Mouse (Mus musculus) bone marrow, adult 2 months (tissue): ENCODE data around the gene Pde4d. TPM values are rescaled to one million over a fixed set of nuclear protein-coding genes. Genes with fewer than 3 reads are reported as not detected.

Source experiments
- H3K27ac ChIP-seq: fragments of 200-500 bp; 2 replicates; pipeline ENCODE4 v1.5.1; 2012; ENCODE audit warnings: low read depth, mild to moderate bottlenecking, control low read depth, inconsistent platforms, low read length; ENCODE audit not compliant: control insufficient read depth, poor library complexity, insufficient read depth
- H3K4me1 ChIP-seq: fragments of 200-500 bp; 2 replicates; pipeline ENCODE4 v1.6.1; 2011; ENCODE audit warnings: low read length; ENCODE audit not compliant: control insufficient read depth, insufficient read depth
- H3K4me3 ChIP-seq: fragments of 200-500 bp; replicated peaks from 2 replicates; pipeline ENCODE3; 2011; ENCODE audit warnings: mild to moderate bottlenecking, low read depth, low read length, control low read depth; ENCODE audit not compliant: control insufficient read depth
- CTCF ChIP-seq: fragments of 200-500 bp; IDR thresholded peaks from 2 replicates; pipeline ENCODE4 v1.5.1; 2011; ENCODE audit warnings: low read length, control low read depth; ENCODE audit not compliant: control insufficient read depth, insufficient read depth
- POLR2A ChIP-seq: fragments of 200-500 bp; IDR thresholded peaks from 2 replicates; pipeline ENCODE4 v1.6.1; 2011; ENCODE audit warnings: low read depth, mild to moderate bottlenecking, control low read depth, low read length, borderline replicate concordance; ENCODE audit not compliant: control insufficient read depth
- WGBS: fragments of 180-500 bp; shearing (Covaris S2); methylation state at CpG from one replicate; pipeline ENCODE4 v1.1.7; 2018; 5-methylcytosine and 5-hydroxymethylcytosine counted together
- polyA plus RNA-seq: library from polyadenylated mRNA; stranded (reverse); fragments of >200 nt; gene quantifications from 2 replicates; pipeline ENCODE4 v1.2.4, GENCODE M21; 2011; ENCODE audit warnings: low replicate concordance; ENCODE audit not compliant: missing spikeins, insufficient read depth, insufficient read length

The Pde4d gene
- polyA plus RNA-seq, 1 experiment = 17.6 TPM

DNA sequence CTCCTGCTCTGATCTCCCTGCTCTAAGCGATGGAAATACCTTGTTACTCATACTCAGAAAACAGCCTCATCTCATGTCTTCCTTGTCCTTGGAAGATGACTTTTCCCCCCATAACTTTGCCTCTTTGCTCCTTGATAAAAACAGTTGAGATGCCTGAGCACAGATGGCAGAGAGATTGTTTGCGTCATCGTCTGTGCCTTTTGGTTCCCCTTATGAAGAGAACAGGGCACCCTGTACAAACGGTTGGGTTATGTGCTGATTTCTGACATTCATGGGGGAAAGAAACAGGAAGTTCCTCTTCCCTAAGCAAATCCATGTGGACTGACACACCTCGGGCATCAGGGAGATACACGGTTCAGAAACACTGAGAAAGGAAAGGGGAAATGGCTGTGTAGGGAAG is 1191.8 kb downstream of the Pde4d start:
- Histone ChIP-seq H3K27ac (no peak overlapping the region), H3K4me3 (no peak overlapping the region), H3K4me1 (peaks cover 2% of the 10 kb centered on the region)
- WGBS = 21% methylated on average over 6 of the region's 6 CpGs
- no peak for TF ChIP-seq POLR2A
- TF ChIP-seq CTCF = no peak

DNA sequence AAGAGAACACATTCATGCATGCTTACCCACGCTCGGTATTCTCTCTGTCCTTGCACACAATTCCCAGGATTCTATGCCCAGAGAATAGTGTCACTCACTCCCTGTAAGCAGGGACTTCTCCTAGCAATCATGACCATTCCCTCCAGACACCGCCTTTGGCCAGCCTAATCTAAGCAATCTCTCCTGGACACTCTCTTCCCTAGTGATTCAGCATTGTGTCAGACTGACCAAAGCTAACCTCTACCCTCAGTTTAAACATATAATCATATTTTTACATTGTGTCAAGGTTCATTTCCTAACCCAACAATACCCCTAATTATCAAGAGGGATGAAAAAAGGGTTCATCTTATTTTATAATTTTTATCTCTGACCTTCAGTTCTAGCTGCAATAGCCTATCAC is 1193.7 kb downstream of the Pde4d start:
- 83% methylated on average over 3 of the region's 3 CpGs for WGBS
- Histone ChIP-seq H3K4me3 (no peak overlapping the region), H3K4me1 (peaks cover 3% of the 10 kb centered on the region), H3K27ac (no peak overlapping the region)
- TF ChIP-seq POLR2A (no peak), CTCF (no peak)

DNA sequence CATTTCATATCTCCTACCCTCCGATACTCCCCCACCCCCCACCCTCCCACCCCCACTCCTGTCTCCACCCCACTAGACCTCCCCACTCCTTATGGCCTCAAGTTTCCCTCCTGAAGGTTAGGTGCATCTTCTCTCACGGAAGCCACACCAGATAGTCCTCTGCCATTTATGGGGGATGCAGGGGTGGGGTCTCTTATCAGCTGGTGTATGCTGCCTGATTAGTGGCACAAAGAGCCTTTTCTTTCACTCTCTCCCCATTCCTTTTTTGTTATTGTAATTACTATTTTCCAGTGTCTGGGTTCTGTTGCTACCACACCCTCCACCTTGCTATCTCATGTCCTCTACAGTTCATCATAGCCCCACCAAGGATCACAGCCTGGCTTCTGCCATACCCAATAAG is 1194.3 kb downstream of the Pde4d start:
- Histone ChIP-seq H3K4me1 (peaks cover 3% of the 10 kb centered on the region), H3K4me3 (no peak overlapping the region), H3K27ac (no peak overlapping the region; the same call in none of the 2 replicates)
- TF ChIP-seq CTCF (no peak), POLR2A (no peak)
- WGBS = 44% methylated on average over 2 of the region's 2 CpGs

DNA sequence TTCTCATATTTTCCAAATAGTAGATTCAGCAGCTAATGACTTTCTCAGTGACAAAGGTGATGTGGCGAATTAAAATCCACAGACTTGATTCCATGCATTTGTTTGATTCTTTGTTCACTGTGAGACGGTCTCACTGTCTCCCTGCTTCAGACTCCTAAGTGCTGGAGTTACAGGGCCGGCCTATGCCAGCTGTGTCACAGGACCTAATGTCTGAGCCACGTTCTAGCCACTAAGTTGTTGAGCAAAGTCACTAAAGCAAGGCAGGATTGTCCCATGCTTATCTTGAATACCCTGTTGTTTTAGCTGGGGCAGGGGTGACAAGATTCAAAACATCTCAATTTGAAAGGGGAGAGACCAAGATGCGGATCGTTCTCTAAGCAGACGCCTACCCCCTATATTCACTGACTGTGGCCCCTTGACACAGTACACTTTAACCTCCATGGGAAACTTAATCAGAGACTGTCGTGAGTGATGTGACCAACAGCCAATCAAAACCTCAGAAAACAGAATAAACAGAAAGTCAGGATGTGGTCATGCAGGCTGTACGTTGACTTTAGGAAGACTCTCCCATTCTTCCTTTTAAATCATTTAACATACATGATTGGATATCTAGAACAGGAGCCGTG is 1195.6 kb downstream of the Pde4d start:
- Histone ChIP-seq H3K27ac (no peak overlapping the region), H3K4me3 (no peak overlapping the region), H3K4me1 (peaks cover 3% of the 10 kb centered on the region)
- no peak for TF ChIP-seq POLR2A
- TF ChIP-seq CTCF = no peak
- 51% methylated on average over 10 of the region's 10 CpGs for WGBS

DNA sequence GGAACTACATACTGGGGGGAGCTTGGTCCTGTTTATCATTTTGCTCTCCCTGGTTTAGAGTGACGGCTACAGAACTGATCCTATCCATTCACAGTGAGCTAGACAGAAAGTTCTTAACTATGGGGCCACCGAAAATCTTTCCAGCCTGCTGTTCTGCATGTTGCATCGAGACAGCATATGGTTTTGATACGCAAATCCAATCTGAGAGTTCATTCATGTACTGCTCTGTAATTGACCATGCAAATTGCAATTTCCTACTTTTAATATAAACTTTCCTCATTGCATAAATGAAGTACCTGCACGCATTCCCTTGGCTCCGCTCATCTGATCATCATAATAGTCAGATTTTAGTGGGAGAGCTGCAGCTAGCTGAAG is 1196.1 kb downstream of the Pde4d start:
- no peak for TF ChIP-seq CTCF
- no peak for TF ChIP-seq POLR2A
- Histone ChIP-seq H3K27ac (no peak overlapping the region), H3K4me1 (peaks cover 3% of the 10 kb centered on the region), H3K4me3 (no peak overlapping the region)
- WGBS = 77% methylated on average over 6 of the region's 6 CpGs

DNA sequence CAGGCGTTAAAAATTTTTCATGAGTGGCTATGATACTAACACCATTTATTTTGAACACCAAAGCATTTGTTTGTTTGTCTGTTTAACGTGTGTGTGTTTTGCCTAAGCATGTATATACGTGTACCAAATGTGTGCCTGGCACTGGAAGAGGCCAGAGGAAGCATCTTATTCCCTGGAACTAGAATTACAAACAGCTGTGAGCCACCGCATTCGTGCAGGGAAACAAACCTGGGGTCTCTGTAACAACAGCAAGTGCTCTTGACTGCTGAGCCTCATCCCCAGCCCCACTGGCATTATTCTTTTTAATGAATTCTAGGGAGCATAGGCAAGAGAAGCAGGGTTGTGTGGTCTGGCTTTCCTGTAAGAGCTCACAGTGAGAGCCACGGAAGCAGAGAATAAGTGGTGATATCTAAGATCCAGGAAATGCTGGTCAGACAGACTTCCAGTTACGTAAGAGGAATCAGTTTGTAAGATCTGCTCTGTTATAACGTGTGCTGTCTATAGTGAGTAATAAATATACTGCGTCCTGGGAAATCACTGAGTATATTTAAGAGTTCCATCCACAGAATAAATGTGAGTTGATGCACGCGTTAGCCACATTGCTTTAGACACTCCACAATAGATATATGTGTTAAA is 1197.0 kb downstream of the Pde4d start:
- Histone ChIP-seq H3K4me1 (peaks cover 3% of the 10 kb centered on the region), H3K4me3 (no peak overlapping the region), H3K27ac (no peak overlapping the region)
- TF ChIP-seq CTCF = no peak
- TF ChIP-seq POLR2A = no peak
- WGBS = 10% methylated on average over 11 of the region's 11 CpGs

DNA sequence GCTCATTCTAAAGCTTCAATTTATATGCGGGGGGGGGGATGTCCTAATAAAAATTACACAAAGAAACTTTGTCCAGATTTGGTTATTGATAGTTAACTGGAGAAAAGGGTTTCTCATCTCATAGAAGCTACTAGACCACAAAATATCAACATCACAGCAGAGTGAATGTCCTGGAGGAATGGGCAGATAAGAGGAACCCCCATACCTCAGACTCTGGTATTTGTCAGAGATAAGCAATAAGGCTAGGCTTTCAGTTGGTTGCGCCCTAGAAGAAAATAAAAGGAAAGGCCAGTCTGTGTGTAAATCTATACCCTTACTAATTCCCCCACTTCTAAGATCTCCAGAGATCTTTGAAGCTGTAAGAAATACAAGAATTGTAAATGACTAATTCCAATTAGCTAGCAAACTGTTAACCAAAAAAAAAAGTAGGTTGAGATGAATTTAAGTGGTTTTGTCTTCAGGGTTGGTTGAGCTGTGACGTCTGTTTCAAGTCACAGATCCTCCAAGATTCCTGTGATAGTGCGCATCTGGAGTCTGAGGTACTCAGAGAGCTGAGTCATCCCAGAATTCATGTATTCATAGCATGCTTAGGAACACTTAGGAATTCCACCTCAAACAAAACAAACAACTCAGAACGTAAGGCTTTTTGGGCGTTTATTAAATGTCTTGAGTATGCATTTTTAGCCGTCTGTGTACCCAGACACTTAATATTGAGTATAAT is 1197.9 kb downstream of the Pde4d start:
- TF ChIP-seq POLR2A (no peak), CTCF (no peak)
- peaks cover 3% of the 10 kb centered on the region for H3K4me1 ChIP-seq
- H3K27ac ChIP-seq = no peak overlapping the region
- WGBS = 52% methylated on average over 7 of the region's 7 CpGs
- H3K4me3 ChIP-seq = no peak overlapping the region

DNA sequence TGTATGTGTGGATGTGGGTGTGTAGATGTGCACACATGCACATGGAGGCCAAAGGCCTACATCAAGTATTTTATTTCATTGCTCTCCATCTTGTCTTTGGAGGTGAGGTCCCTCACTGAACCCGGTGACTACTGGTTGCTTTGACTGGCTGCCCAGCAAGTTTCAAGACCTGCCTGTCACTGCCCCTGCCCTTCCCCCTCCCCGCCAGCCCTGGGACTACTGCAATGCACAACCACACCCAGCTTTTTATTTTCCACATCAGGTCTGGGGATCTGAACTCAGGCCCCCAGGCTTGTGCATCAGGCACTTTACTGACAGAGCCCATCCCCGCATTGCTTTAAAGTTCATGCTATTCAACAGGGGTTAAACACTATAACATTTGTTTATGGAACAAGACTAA is 1198.6 kb downstream of the Pde4d start:
- peaks cover 3% of the 10 kb centered on the region for H3K4me1 ChIP-seq
- no peak overlapping the region; the same call in 1 of the 2 replicates for H3K27ac ChIP-seq
- TF ChIP-seq POLR2A = no peak
- no peak for TF ChIP-seq CTCF
- H3K4me3 ChIP-seq = no peak overlapping the region
- 76% methylated on average over 3 of the region's 3 CpGs for WGBS
